Mouse (Mus musculus) embryonic fibroblast, embryonic 13.5 days (primary cell): ENCODE data around the gene Ube4a. TPM values are rescaled to one million over a fixed set of nuclear protein-coding genes. Genes with fewer than 3 reads are reported as not detected.

Experiments used
- H3K27ac ChIP-seq: 2 replicates; pipeline ENCODE4 v1.5.1; 2012; ENCODE audit warnings: low read length, control low read depth, inconsistent platforms; ENCODE audit not compliant: insufficient read depth
- H3K4me1 ChIP-seq: 2 replicates; pipeline ENCODE4 v1.6.1; 2011; ENCODE audit warnings: low read length; ENCODE audit not compliant: control insufficient read depth, insufficient read depth
- H3K4me3 ChIP-seq: 2 replicates; pipeline ENCODE4 v1.5.1; 2011; ENCODE audit warnings: mild to moderate bottlenecking, control low read depth, low read length; ENCODE audit not compliant: insufficient read depth
- CTCF ChIP-seq: IDR thresholded peaks from 2 replicates; pipeline ENCODE4 v1.5.1; 2011; ENCODE audit warnings: mild to moderate bottlenecking, control low read depth, low read length, moderate library complexity, borderline replicate concordance; ENCODE audit not compliant: insufficient read depth
- POLR2A ChIP-seq: IDR thresholded peaks from 2 replicates; pipeline ENCODE4 v1.6.1; 2011; ENCODE audit warnings: low read depth, mild to moderate bottlenecking, control low read depth, low read length, moderate library complexity
- polyA plus RNA-seq: library from polyadenylated mRNA; stranded (reverse); fragments of >200 nt; gene quantifications from 2 replicates; pipeline ENCODE4 v1.2.4, GENCODE M21; 2011; ENCODE audit warnings: low read depth; ENCODE audit not compliant: missing spikeins, insufficient read length

Gene Ube4a
- polyA plus RNA-seq, result 56.9 and 64.4 TPM in 2 replicates

GRCm38 (mm10) chr9:44965126-44965832, at the start of gene Ube4a:
TSS of gene Ube4a (minus strand) at chr9:44965600.
- Histone ChIP-seq H3K27ac (peak within 1 kb of the TSS; percentile 78), H3K4me1 (peaks cover 3% of the 10 kb centered on the region; the same call in 1 of the 2 replicates), H3K4me3 (peak within 1 kb of the TSS; percentile 97)
- TF ChIP-seq POLR2A, result peak; percentile 89
- TF ChIP-seq CTCF, result no peak

DNA sequence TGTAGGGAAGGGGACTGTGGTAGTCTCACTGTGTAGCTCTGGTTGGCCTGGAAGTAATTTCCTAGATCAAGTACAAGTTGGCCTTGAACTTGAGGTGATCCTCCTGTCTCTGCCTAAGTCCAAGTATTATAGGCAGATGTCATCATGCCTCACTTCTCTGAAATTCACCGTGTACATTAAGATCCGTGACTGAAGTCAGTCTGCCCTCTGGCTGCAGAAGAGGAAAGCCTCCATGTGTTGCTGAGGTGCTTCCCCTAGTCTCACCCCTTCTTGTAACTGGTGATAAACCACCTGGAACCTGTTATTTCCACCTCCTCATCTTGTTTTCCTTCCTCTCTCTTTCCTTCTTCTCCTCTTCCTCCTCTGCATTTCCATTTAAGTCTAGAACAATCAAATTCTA, 49.5 kb upstream of the Ube4a start:
- Histone ChIP-seq H3K27ac (no peak overlapping the region), H3K4me3 (no peak overlapping the region), H3K4me1 (no peaks in the 10 kb centered on the region)
- TF ChIP-seq POLR2A (no peak), CTCF (no peak)

DNA sequence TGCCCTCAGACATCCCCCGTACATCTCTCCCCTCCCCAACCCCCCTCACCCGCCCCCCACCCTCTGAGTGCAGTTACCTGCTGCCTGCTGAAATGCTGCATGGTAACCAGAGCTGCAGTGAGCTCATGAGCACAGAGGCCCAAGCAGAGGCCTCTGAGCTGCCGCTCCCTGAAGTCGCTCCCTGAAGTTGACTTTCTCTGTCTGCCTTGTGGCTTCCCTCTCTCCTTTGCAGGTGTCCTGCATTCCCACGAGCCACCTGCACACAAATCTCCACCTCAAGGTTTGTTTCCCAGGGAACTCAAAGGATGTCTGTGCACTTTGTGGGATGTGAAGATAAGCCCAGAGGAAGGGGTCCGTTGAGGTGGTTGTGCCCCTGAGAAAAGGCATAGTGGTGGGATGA, 45.9 kb upstream of the Ube4a start:
- H3K27ac ChIP-seq, result no peak overlapping the region

DNA sequence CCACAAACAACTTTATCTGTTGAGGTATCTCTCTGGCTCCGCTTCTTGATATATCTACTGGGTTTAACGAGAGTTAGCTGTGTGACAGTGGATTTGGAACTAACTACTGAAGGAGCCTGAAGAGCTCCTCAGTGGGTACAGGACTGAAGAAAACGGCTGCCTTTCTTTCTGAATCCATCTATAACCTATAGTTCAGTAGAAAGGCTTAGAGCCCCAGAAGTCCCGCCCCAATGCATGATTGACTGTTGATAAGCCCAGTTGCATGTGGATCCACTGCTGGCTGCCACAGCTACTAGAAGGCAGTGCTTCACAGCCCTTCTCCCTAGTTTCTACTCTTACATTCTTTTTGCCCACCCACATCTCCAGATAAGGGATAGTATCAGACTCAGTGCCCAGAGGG, 45.1 kb upstream of the Ube4a start:
- TF ChIP-seq POLR2A, result no peak
- no peak for TF ChIP-seq CTCF
- Histone ChIP-seq H3K27ac (no peak overlapping the region), H3K4me1 (no peaks in the 10 kb centered on the region), H3K4me3 (no peak overlapping the region)

More for the DNA sequence above, 45.9 kb upstream of the Ube4a start:
- H3K4me1 ChIP-seq, result no peaks in the 10 kb centered on the region
- no peak overlapping the region for H3K4me3 ChIP-seq
- TF ChIP-seq POLR2A (no peak), CTCF (no peak)

- no peak within 1 kb of the TSS for H3K27ac ChIP-seq
- TF ChIP-seq CTCF (no peak), POLR2A (no peak)
- no peaks in the 10 kb centered on the region for H3K4me1 ChIP-seq
- no peak within 1 kb of the TSS for H3K4me3 ChIP-seq
Observed at GRCm38 (mm10) chr9:45009180-45010078, 44.0 kb upstream of the Ube4a start, which contains the start of gene Cd3e. TSS of gene Cd3e (minus strand) at chr9:45009627.

- H3K27ac ChIP-seq, result no peak overlapping the region
- TF ChIP-seq CTCF (no peak), POLR2A (no peak)
- H3K4me1 ChIP-seq, result no peaks in the 10 kb centered on the region
- H3K4me3 ChIP-seq, result no peak overlapping the region
Observed at GRCm38 (mm10) chr9:45008342-45008741, 42.9 kb upstream of the Ube4a start.

DNA sequence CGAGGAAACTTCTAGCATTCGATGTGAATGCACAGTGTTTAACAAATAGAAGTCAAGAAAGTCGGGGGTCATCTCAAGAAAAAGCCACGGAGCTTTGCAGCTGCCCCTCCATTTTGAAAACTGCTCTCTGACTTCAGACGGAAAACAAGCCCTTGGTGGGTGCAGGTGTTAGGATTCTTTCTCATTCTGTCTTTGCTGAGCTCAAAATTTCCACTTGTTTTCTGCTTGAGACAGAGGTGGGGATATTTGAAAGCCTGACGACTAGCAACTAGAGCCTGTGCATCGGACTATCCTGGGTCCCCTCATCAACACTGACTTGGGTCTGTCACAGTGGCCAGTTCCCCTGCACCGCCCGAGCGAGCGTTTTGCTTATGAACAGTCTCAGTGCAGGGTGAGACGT, 42.0 kb upstream of the Ube4a start:
- no peak overlapping the region for H3K27ac ChIP-seq
- no peaks in the 10 kb centered on the region for H3K4me1 ChIP-seq
- TF ChIP-seq POLR2A, result no peak
- no peak for TF ChIP-seq CTCF
- H3K4me3 ChIP-seq, result no peak overlapping the region

- Histone ChIP-seq H3K4me3 (no peak overlapping the region), H3K4me1 (no peaks in the 10 kb centered on the region), H3K27ac (no peak overlapping the region)
- TF ChIP-seq CTCF, result no peak
- TF ChIP-seq POLR2A, result no peak
Observed at GRCm38 (mm10) chr9:45000249-45000648, 34.8 kb upstream of the Ube4a start.

GRCm38 (mm10) chr9:44999776-45000175, 34.4 kb upstream of the Ube4a start:
- TF ChIP-seq POLR2A, result no peak
- no peak for TF ChIP-seq CTCF
- Histone ChIP-seq H3K4me3 (no peak overlapping the region), H3K4me1 (no peaks in the 10 kb centered on the region), H3K27ac (no peak overlapping the region)

GRCm38 (mm10) chr9:44999171-44999570, 33.8 kb upstream of the Ube4a start:
- Histone ChIP-seq H3K27ac (no peak overlapping the region), H3K4me3 (no peak overlapping the region), H3K4me1 (no peaks in the 10 kb centered on the region)
- TF ChIP-seq POLR2A (no peak), CTCF (no peak)
